Mouse (Mus musculus) MEL (cell line): ENCODE measurements around the gene Ceacam20. TPM values are rescaled to one million over a fixed set of nuclear protein-coding genes. Genes with fewer than 3 reads are reported as not detected.

ENCODE experiments used
- DNase-seq: peaks from one replicate; pipeline ENCODE4 v3.0.0; 2011; ENCODE audit warnings: low read depth, low spot score
- H3K27ac ChIP-seq: 2 replicates; pipeline ENCODE4 v1.5.1; 2012; ENCODE audit warnings: low read depth, mild to moderate bottlenecking, control low read depth, low read length, moderate library complexity; ENCODE audit not compliant: control insufficient read depth
- H3K27me3 ChIP-seq, 2 experiments: fragments of 150-350 bp in 1 of 2; sonication (generic) in 1 of 2; 2 replicates each; pipeline ENCODE4 v1.6.1; 2012; ENCODE audit warnings: low read length in 2 of 2, mild to moderate bottlenecking in 2 of 2, improper control_type of control experiment in 1 of 2, moderate library complexity in 1 of 2; ENCODE audit not compliant: insufficient read depth in 2 of 2, control insufficient read depth in 1 of 2
- H3K36me3 ChIP-seq, 2 experiments: 2 replicates each; pipeline ENCODE4 v1.6.1; 2012 to 2014; ENCODE audit warnings: low read length in 2 of 2, improper control_type of control experiment in 1 of 2, inconsistent platforms in 1 of 2, mild to moderate bottlenecking in 1 of 2; ENCODE audit not compliant: insufficient read depth in 2 of 2, control insufficient read depth in 1 of 2
- H3K4me1 ChIP-seq, 2 experiments: fragments of 150-350 bp in 1 of 2; sonication (generic) in 1 of 2; 2 replicates each; pipeline ENCODE4 v1.6.1; 2012; ENCODE audit warnings: low read length in 2 of 2, improper control_type of control experiment in 1 of 2, mild to moderate bottlenecking in 1 of 2; ENCODE audit not compliant: insufficient read depth in 2 of 2, control insufficient read depth in 1 of 2
- H3K4me3 ChIP-seq, 2 experiments: fragments of 150-350 bp in 1 of 2; sonication (generic) in 1 of 2; 2 replicates each; pipeline ENCODE4 v1.5.1; 2012; ENCODE audit warnings: low read depth in 2 of 2, low read length in 2 of 2, mild to moderate bottlenecking in 2 of 2, moderate library complexity in 2 of 2, control low read depth in 1 of 2, improper control_type of control experiment in 1 of 2; ENCODE audit not compliant: control insufficient read depth in 1 of 2, insufficient read depth in 1 of 2
- H3K79me2 ChIP-seq: 2 replicates; pipeline ENCODE4 v1.6.1; 2012; ENCODE audit warnings: mild to moderate bottlenecking, low read length, moderate library complexity; ENCODE audit not compliant: control insufficient read depth, poor library complexity, insufficient read depth
- H3K9ac ChIP-seq: 2 replicates; pipeline ENCODE4 v1.6.1; 2012; ENCODE audit warnings: low read depth, mild to moderate bottlenecking, control low read depth, low read length, moderate library complexity; ENCODE audit not compliant: control insufficient read depth, poor library complexity, severe bottlenecking
- H3K9me3 ChIP-seq: fragments of 150-350 bp; sonication (generic); replicated peaks from 2 replicates; pipeline ENCODE4 v1.6.1; 2012; ENCODE audit warnings: mild to moderate bottlenecking, low read length, improper control_type of control experiment, moderate library complexity; ENCODE audit not compliant: insufficient read depth
- BHLHE40 ChIP-seq: IDR thresholded peaks from 2 replicates; pipeline ENCODE4 v1.6.1; 2012; ENCODE audit warnings: low read depth, mild to moderate bottlenecking, inconsistent platforms, low read length, improper control_type of control experiment, borderline replicate concordance
- CHD1 ChIP-seq: IDR thresholded peaks from 2 replicates; pipeline ENCODE4 v1.6.1; 2012; ENCODE audit warnings: low read depth, mild to moderate bottlenecking, inconsistent platforms, low read length, improper control_type of control experiment
- CTCF ChIP-seq, 3 experiments: IDR thresholded peaks in 2 of 3; conservative IDR thresholded peaks in 1 of 3; 2 replicates each; pipeline ENCODE4 v1.5.1; 2011 to 2012; ENCODE audit warnings: low read length in 3 of 3, low read depth in 2 of 3, mild to moderate bottlenecking in 2 of 3, improper control_type of control experiment in 1 of 3, inconsistent platforms in 1 of 3, mixed read lengths in 1 of 3, moderate library complexity in 1 of 3; ENCODE audit not compliant: control insufficient read depth in 1 of 3, insufficient read depth in 1 of 3, poor library complexity in 1 of 3, severe bottlenecking in 1 of 3
- ELF1 ChIP-seq: IDR thresholded peaks from 2 replicates; pipeline ENCODE4 v1.6.1; 2014; ENCODE audit warnings: low read depth, mild to moderate bottlenecking, inconsistent platforms, low read length, improper control_type of control experiment, moderate library complexity
- EP300 ChIP-seq, 2 experiments: IDR thresholded peaks; 2 replicates each; pipeline ENCODE4 v1.6.1; 2011; ENCODE audit warnings: improper control_type of control experiment in 2 of 2, low read length in 2 of 2, low read depth in 1 of 2, mild to moderate bottlenecking in 1 of 2
- ETS1 ChIP-seq: IDR thresholded peaks from 2 replicates; pipeline ENCODE4 v1.6.1; 2012; ENCODE audit warnings: low read depth, mild to moderate bottlenecking, inconsistent platforms, low read length, improper control_type of control experiment, moderate library complexity
- GABPA ChIP-seq: IDR thresholded peaks from 2 replicates; pipeline ENCODE4 v1.6.1; 2012; ENCODE audit warnings: low read depth, mild to moderate bottlenecking, inconsistent platforms, low read length, improper control_type of control experiment, moderate library complexity
- GATA1 ChIP-seq: IDR thresholded peaks from 2 replicates; pipeline ENCODE4 v1.6.1; 2011; ENCODE audit warnings: low read depth, low read length, improper control_type of control experiment
- JUND ChIP-seq: IDR thresholded peaks from 2 replicates; pipeline ENCODE4 v1.6.1; 2011; ENCODE audit warnings: low read depth, mild to moderate bottlenecking, improper control_type of control experiment, low read length
- KAT2A ChIP-seq: conservative IDR thresholded peaks from 2 replicates; pipeline ENCODE4 v1.6.1; 2012; ENCODE audit warnings: low read depth, low read length, improper control_type of control experiment, inconsistent platforms
- MAFK ChIP-seq: IDR thresholded peaks from 2 replicates; pipeline ENCODE4 v1.6.1; 2011; ENCODE audit warnings: low read depth, mild to moderate bottlenecking, low read length, improper control_type of control experiment, borderline replicate concordance
- MXI1 ChIP-seq: IDR thresholded peaks from 2 replicates; pipeline ENCODE4 v1.6.1; 2011; ENCODE audit warnings: mild to moderate bottlenecking, low read depth, low read length, improper control_type of control experiment
- MYC ChIP-seq: IDR thresholded peaks from 2 replicates; pipeline ENCODE4 v1.6.1; 2011; ENCODE audit warnings: low read depth, mild to moderate bottlenecking, low read length, improper control_type of control experiment, moderate library complexity
- NRF1 ChIP-seq: IDR thresholded peaks from 2 replicates; pipeline ENCODE4 v1.6.1; 2014; ENCODE audit warnings: low read depth, mild to moderate bottlenecking, inconsistent platforms, low read length, improper control_type of control experiment, moderate library complexity; ENCODE audit not compliant: poor library complexity, insufficient read depth, severe bottlenecking
- POLR2A ChIP-seq, 2 experiments: IDR thresholded peaks; 2 replicates each; pipeline ENCODE4 v1.6.1; 2011 to 2012; ENCODE audit warnings: low read length in 2 of 2, mild to moderate bottlenecking in 2 of 2, control low read depth in 1 of 2, improper control_type of control experiment in 1 of 2, low read depth in 1 of 2, moderate library complexity in 1 of 2; ENCODE audit not compliant: control insufficient read depth in 1 of 2, insufficient read depth in 1 of 2, poor library complexity in 1 of 2
- POLR2AphosphoS2 ChIP-seq: IDR thresholded peaks from 2 replicates; pipeline ENCODE4 v1.6.1; 2011; ENCODE audit warnings: low read length, improper control_type of control experiment
- TAL1 ChIP-seq: IDR thresholded peaks from 2 replicates; pipeline ENCODE4 v1.6.1; 2012; ENCODE audit warnings: mild to moderate bottlenecking, inconsistent platforms, low read length, moderate library complexity, mixed read lengths
- TBP ChIP-seq: IDR thresholded peaks from 2 replicates; pipeline ENCODE4 v1.8.0; 2011; ENCODE audit warnings: low read depth, low read length, improper control_type of control experiment
- TCF12 ChIP-seq: IDR thresholded peaks from 2 replicates; pipeline ENCODE4 v1.6.1; 2014; ENCODE audit warnings: low read depth, mild to moderate bottlenecking, inconsistent platforms, low read length, improper control_type of control experiment, moderate library complexity
- UBTF ChIP-seq: IDR thresholded peaks from 2 replicates; pipeline ENCODE4 v1.6.1; 2012; ENCODE audit warnings: low read depth, mild to moderate bottlenecking, inconsistent platforms, low read length, improper control_type of control experiment, moderate library complexity, borderline replicate concordance; ENCODE audit not compliant: insufficient read depth
- USF1 ChIP-seq: IDR thresholded peaks from 2 replicates; pipeline ENCODE4 v1.6.1; 2014; ENCODE audit warnings: low read depth, mild to moderate bottlenecking, inconsistent platforms, low read length, improper control_type of control experiment, moderate library complexity
- ZC3H11A ChIP-seq: IDR thresholded peaks from 2 replicates; pipeline ENCODE4 v1.6.1; 2012; ENCODE audit warnings: low read depth, mild to moderate bottlenecking, inconsistent platforms, low read length, improper control_type of control experiment
- ZKSCAN1 ChIP-seq: IDR thresholded peaks from 2 replicates; pipeline ENCODE4 v1.6.1; 2012; ENCODE audit warnings: low read depth, mild to moderate bottlenecking, inconsistent platforms, low read length, improper control_type of control experiment, moderate library complexity
- ZNF384 ChIP-seq: IDR thresholded peaks from 2 replicates; pipeline ENCODE4 v1.6.1; 2012; ENCODE audit warnings: low read depth, mild to moderate bottlenecking, inconsistent platforms, low read length, improper control_type of control experiment
- polyA plus RNA-seq, 2 experiments: library from polyadenylated mRNA; stranded (reverse) in 1 of 2; unstranded in 1 of 2; fragments of >175 nt in 1 of 2; fragments of >200 nt in 1 of 2; gene quantifications; 2 replicates each; pipeline versions ENCODE4 v1.2.1 to v1.2.4; 2012; ENCODE audit warnings: low replicate concordance in 2 of 2, low read depth in 1 of 2; ENCODE audit not compliant: insufficient read length in 2 of 2, insufficient read depth in 1 of 2, missing spikeins in 1 of 2
- total RNA-seq: library from RNA; depleted of rRNA; stranded (reverse); fragments of 300-350 nt; gene quantifications from 2 replicates; pipeline ENCODE4 v1.2.3, GENCODE M21; 2012

Ceacam20 gene
- total and polyA plus RNA-seq, 3 experiments: not detected

DNA sequence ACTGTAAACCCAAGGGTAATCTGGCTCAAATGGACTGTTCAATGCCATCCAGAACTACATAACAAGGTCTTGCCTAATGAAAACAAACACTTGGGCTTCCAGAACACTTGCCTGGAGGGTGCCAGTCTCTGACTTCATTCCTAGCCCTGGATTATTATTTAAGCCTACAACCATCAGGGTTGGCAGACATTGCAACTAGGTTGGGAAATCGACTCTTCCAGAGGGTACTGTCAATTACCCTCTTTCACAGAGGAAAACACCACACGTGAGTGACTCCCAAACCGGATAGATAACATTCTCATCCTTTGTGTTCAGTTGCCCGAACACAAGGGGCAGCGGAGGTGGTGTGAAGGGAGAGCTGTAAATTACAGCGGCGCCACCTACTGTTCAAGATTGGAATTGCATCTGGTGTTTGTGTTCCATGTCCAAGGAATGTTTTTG, 8.9 kb upstream of the Ceacam20 start (continued):
- TF ChIP-seq USF1 (no peak), ZNF384 (no peak), MYC (no peak), MAFK (no peak), TBP (no peak), CHD1 (no peak), TAL1 (no peak), ELF1 (no peak), GATA1 (no peak), POLR2AphosphoS2 (no peak), BHLHE40 (peak; percentile 73), POLR2A (IDR thresholded peaks at IDR 0.05; ENCODE audit: control insufficient read depth in 1 of 2, insufficient read depth in 1 of 2, low read depth in 1 of 2, low read length in 2 of 2, poor library complexity in 1 of 2) (no peak), GABPA (no peak), ZKSCAN1 (no peak), ZC3H11A (peak; percentile 54)

DNA sequence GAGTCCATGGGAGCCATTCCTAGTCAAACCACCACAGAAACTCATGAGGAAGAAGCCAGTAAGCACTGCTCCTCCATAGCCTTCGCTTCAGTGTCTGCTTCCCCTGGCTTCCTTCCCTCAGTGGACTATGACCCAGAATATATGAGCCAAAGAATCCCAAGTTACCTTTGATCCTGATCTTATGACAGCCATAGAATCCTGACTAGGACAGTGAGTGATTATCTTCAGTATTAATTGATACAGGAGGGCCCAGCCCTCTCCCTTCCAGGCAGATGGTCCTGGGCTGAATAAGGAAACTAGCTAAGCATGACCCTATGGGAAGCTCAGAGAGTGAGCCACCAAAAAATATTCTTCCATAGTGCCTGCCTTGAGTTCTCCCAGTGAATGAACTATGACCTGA, 2.8 kb upstream of the Ceacam20 start:
- Histone ChIP-seq H3K4me3 (no peak overlapping the region), H3K36me3 (no peaks in the 10 kb centered on the region), H3K79me2 (no peaks in the 10 kb centered on the region), H3K4me1 (no peaks in the 10 kb centered on the region), H3K27me3 (peaks cover 0 to 3% of the 10 kb centered on the region in 2 experiments; a peak in 1 of 4 replicates), H3K27ac (no peak overlapping the region), H3K9me3 (no peaks in the 10 kb centered on the region), H3K9ac (no peak overlapping the region)
- DNase-seq: no peak
- TF ChIP-seq UBTF: no peak
- no peak for TF ChIP-seq NRF1
- no peak for TF ChIP-seq MXI1
- TF ChIP-seq TCF12: no peak

DNA sequence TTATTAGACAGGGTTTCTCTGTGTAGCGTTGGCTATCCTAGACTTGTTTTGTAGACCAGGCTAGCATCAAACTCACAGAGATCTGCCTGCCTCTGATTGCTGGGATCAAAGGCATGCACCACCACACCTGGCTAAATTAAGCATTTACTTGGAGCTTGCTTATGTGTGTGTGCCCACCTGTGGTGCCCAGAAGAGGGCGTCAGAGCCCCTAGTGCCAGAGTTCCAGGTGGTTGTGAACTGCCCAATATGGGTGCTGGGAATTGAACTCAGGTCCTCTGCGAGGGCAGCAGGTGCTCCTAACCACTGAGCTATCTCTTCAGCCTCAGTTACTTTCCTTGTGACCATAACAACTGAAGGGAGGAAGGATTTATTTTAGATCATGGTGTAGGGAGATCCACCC, 3.9 kb downstream of the Ceacam20 start:
- Histone ChIP-seq H3K9me3 (no peaks in the 10 kb centered on the region), H3K4me1 (no peaks in the 10 kb centered on the region), H3K79me2 (no peaks in the 10 kb centered on the region), H3K36me3 (no peaks in the 10 kb centered on the region), H3K27me3 (no peaks in the 10 kb centered on the region), H3K4me3 (no peak overlapping the region), H3K27ac (no peak overlapping the region), H3K9ac (no peak overlapping the region)
- DNase-seq: no peak
- TF ChIP-seq GABPA: no peak
- TF ChIP-seq CTCF (IDR thresholded peaks at IDR 0.05 in 2 of 3, conservative IDR thresholded peaks at IDR 0.05 in 1 of 3; ENCODE audit: control insufficient read depth in 1 of 3, insufficient read depth in 1 of 3, low read depth in 2 of 3, low read length in 3 of 3, poor library complexity in 1 of 3, severe bottlenecking in 1 of 3): no peak
- TF ChIP-seq ZKSCAN1: no peak
- TF ChIP-seq ZNF384: no peak
- TF ChIP-seq EP300 (IDR thresholded peaks at IDR 0.05; ENCODE audit: low read depth in 1 of 2, low read length in 2 of 2): no peak
- no peak for TF ChIP-seq KAT2A
- no peak for TF ChIP-seq ETS1
- TF ChIP-seq TBP: no peak
- no peak for TF ChIP-seq JUND
- no peak for TF ChIP-seq TAL1
